Mouse (Mus musculus): Measurements from ENCODE around the gene Taf1b. TPM values are rescaled to one million over a fixed set of nuclear protein-coding genes. Genes with fewer than 3 reads are reported as not detected.
"Not testable (repeated sequence)": the region's sequence is repeated elsewhere in the genome, so short reads cannot be mapped to it uniquely, and the experiment has no call there.

Taf1b gene
- polyA plus RNA-seq (2012; ENCODE audit: insufficient read depth, insufficient read length, low replicate concordance, missing spikeins): not detected in 2 replicates

DNA sequence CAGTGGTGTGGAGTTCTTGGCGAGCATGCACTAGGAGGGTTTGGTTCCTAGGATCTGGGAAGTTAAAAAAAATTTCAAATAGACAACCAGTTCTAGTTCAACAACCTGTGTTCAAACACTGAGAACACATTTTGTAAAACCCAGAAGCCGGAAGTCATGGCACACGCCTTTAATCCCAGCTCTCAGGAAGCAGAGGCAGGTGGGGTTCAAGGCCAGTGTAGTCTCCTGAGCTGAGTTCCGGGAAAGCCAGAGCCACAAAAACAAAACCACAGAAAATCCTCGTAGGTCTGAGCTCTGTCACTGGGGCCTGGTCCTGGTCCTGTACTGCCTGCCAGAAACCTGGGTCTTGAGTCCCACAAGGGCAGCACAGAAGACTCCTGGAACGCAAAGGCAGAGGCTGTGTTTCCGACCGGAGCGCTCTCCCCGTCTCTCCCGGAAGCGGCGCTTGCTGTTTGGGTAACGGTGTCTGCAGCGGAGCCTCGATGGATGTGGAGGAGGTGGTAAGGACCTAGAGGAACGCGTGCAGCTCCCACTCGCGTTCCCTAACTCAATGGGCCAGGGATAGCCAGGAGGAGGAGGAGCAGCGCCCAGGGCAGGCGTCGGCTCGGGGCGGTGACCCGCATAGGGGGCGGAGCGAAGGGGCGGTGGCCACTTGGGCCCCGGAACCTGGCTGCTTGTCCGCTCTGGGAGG is at the start of gene Taf1b:
TSS of gene Taf1b (plus strand) at position 210 of the 691 bp plus-strand sequence.
- TF ChIP-seq POLR2A (IDR thresholded peaks at IDR 0.05; ENCODE audit: insufficient read depth, low read depth, low read length) (peak; percentile 61), CTCF (IDR thresholded peaks at IDR 0.05; ENCODE audit: insufficient read depth, low read depth, low read length) (no peak)
- Histone ChIP-seq H3K27ac (ENCODE audit: insufficient read depth, low read depth, low read length) (peak within 1 kb of the TSS; percentile 71), H3K4me3 (ENCODE audit: insufficient read depth, low read depth, low read length) (peak within 1 kb of the TSS; percentile 99), H3K4me1 (ENCODE audit: control insufficient read depth, insufficient read depth, low read length) (no peaks in the 10 kb centered on the region)
- WGBS: 8% methylated on average over 31 of the region's 31 CpGs

DNA sequence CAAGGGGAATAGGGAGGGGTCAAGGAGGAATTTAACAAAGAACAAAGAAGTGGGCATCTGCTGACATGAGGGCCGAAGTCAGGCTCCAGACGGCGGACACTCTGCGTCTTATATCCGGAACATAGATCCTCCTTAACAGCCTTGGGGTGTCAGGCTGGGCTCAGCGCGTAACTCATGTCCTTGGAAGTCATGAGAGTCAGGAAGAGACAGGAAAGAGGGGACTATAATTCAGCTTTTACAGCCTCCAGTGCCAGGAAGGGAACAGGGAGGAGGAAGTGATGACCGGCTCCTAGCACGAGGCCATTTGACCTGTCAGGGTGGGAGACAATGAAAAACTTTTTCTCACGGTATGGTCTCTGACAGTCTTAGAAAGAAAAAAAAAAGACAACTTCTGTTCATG is 37.8 kb upstream of the Taf1b start:
- 89% methylated on average over 10 of the region's 10 CpGs for WGBS
- no peak for TF ChIP-seq POLR2A (IDR thresholded peaks at IDR 0.05; ENCODE audit: insufficient read depth, low read depth, low read length)
- no peak for TF ChIP-seq CTCF (IDR thresholded peaks at IDR 0.05; ENCODE audit: insufficient read depth, low read depth, low read length)
- Histone ChIP-seq H3K27ac (ENCODE audit: insufficient read depth, low read depth, low read length) (no peak overlapping the region), H3K4me3 (ENCODE audit: insufficient read depth, low read depth, low read length) (no peak overlapping the region), H3K4me1 (ENCODE audit: control insufficient read depth, insufficient read depth, low read length) (no peaks in the 10 kb centered on the region)

DNA sequence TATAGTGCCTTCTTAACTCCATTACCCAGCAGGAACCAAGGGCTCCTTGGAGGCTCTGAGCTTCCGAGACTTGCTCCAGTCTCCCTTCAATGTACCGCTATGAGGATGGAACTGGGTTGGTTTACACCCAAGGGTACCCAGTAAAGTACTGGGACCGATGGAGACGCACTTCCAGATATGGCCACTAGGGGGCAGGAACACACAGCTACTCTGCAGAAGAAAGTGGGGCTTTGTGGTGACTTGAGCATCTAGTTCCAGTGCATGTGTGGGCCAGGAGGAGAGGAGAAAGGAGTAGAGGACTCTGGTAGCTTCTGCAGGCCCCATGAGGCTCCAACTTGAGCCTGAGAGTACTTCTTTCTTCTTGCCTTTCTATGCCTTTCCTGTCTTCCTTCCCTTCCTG is 36.0 kb upstream of the Taf1b start:
- H3K27ac ChIP-seq (ENCODE audit: insufficient read depth, low read depth, low read length); H3K4me1 ChIP-seq (ENCODE audit: control insufficient read depth, insufficient read depth, low read length); H3K4me3 ChIP-seq (ENCODE audit: insufficient read depth, low read depth, low read length): not testable (repeated sequence)
- WGBS: 31% methylated on average over 4 of the region's 4 CpGs

DNA sequence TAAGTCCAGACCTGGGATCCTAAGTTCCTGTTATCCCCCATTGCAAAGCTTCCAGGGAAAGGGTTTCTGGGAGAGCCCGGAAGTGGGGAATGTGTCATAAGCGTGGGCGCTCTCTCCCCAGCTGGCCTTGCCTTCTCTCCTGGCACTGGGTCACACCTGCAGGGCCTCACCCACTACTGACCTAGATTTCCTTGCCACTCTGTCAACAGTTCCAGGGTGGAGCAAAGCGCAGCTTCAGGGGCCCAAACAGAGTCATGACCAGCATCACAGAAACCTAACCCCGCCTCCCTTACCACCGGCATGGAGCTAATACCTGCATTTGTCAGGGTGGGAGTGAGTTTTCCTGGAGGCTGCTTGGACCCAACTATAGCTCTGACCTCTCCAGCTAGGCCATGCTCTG is 34.7 kb upstream of the Taf1b start:
- not testable (repeated sequence) for H3K27ac ChIP-seq (ENCODE audit: insufficient read depth, low read depth, low read length); H3K4me1 ChIP-seq (ENCODE audit: control insufficient read depth, insufficient read depth, low read length); H3K4me3 ChIP-seq (ENCODE audit: insufficient read depth, low read depth, low read length)
- WGBS: 83% methylated on average over 6 of the region's 6 CpGs

DNA sequence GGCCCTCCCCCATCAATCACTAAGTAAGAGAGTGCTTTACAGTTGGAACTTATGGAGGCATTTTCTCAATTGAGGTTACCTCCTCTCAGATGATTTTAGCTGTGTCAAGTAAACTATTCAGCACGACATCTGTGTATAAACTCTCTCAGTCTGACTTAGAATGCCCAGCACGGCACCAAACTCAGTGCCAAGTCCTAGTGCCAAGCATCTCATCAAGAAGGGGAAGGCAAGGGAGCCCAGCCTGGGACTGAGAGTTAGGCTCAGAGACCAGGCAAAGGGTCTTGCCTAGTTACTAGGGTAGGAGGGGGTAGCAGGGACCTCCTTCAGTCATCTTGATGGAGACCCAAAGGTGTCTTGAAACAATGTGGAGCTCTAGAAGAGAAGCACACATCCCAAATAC is 29.2 kb upstream of the Taf1b start:
- Histone ChIP-seq H3K4me3 (ENCODE audit: insufficient read depth, low read depth, low read length) (no peak overlapping the region), H3K4me1 (ENCODE audit: control insufficient read depth, insufficient read depth, low read length) (no peaks in the 10 kb centered on the region), H3K27ac (ENCODE audit: insufficient read depth, low read depth, low read length) (no peak overlapping the region)
- TF ChIP-seq POLR2A (IDR thresholded peaks at IDR 0.05; ENCODE audit: insufficient read depth, low read depth, low read length): no peak
- TF ChIP-seq CTCF (IDR thresholded peaks at IDR 0.05; ENCODE audit: insufficient read depth, low read depth, low read length): no peak
- 58% methylated on average over 2 of the region's 2 CpGs for whole genome bisulfite sequencing

DNA sequence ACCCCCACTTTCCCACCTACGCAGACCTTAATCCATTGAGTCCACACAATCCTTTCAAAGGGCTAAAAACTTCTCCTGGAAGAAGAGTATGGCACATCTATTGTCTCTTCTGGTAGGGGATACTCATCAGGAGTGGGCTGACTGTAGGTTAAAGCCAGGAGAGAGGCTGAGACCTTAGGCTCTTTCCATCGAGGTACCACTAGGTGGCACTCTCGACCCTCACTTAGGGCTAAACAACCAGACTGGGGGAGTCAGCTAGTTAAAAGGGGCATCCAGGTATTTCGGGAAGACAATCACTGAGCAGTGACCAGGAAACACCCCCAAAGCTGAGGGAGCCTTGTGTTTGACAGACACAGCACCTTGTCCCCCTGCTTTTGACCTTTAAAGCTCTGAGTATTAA is 27.2 kb upstream of the Taf1b start:
- TF ChIP-seq CTCF (IDR thresholded peaks at IDR 0.05; ENCODE audit: insufficient read depth, low read depth, low read length) (no peak), POLR2A (IDR thresholded peaks at IDR 0.05; ENCODE audit: insufficient read depth, low read depth, low read length) (no peak)
- Histone ChIP-seq H3K4me1 (ENCODE audit: control insufficient read depth, insufficient read depth, low read length) (no peaks in the 10 kb centered on the region), H3K4me3 (ENCODE audit: insufficient read depth, low read depth, low read length) (no peak overlapping the region), H3K27ac (ENCODE audit: insufficient read depth, low read depth, low read length) (no peak overlapping the region)
- 13% methylated on average over 4 of the region's 4 CpGs for WGBS

DNA sequence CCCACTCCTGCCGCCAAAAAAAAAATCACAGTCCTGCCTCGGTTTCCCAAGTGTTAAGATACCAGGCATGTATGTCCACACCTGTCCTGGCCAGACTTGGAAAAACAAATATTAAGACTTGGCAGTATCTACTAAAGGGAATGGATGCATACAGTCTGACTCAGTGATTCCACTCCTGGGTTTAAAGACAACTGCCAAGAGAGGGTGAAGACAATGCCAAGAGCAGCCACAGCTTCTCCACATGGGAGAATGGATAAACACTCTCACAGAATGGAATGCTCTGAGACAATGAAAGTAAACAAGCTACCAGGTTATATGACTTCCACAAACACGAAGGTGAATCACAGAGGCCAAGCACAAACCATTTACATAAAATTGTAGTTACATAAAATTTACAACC is 24.9 kb upstream of the Taf1b start:
- Histone ChIP-seq H3K27ac (ENCODE audit: insufficient read depth, low read depth, low read length) (no peak overlapping the region), H3K4me3 (ENCODE audit: insufficient read depth, low read depth, low read length) (no peak overlapping the region), H3K4me1 (ENCODE audit: control insufficient read depth, insufficient read depth, low read length) (no peaks in the 10 kb centered on the region)
- TF ChIP-seq POLR2A (IDR thresholded peaks at IDR 0.05; ENCODE audit: insufficient read depth, low read depth, low read length) (no peak), CTCF (IDR thresholded peaks at IDR 0.05; ENCODE audit: insufficient read depth, low read depth, low read length) (no peak)
- 77% methylated on average over 3 of the region's 3 CpGs for WGBS

DNA sequence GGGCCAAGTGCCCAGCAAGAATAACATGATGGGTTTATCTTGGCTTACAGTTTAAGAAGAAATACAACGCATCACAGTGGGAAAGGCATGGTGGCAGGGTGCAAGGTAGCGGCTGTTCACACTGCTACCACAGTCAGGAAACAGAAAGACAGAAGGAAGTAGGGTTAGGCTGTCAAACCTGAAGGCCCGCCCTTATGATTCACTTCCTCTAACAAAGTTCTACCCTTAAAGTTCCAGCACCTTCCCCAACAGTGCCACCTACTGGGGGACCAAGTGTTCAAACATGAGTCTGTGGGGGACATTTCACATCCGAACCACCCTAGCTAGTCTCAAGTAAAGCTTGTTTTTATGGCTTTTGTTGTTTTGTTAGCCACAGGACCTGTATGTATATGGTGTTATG is 13.2 kb upstream of the Taf1b start:
- Histone ChIP-seq H3K4me1 (ENCODE audit: control insufficient read depth, insufficient read depth, low read length) (no peaks in the 10 kb centered on the region), H3K27ac (ENCODE audit: insufficient read depth, low read depth, low read length) (no peak overlapping the region), H3K4me3 (ENCODE audit: insufficient read depth, low read depth, low read length) (no peak overlapping the region)
- TF ChIP-seq CTCF (IDR thresholded peaks at IDR 0.05; ENCODE audit: insufficient read depth, low read depth, low read length) (no peak), POLR2A (IDR thresholded peaks at IDR 0.05; ENCODE audit: insufficient read depth, low read depth, low read length) (no peak)
- WGBS: 96% methylated on average over 4 of the region's 4 CpGs

DNA sequence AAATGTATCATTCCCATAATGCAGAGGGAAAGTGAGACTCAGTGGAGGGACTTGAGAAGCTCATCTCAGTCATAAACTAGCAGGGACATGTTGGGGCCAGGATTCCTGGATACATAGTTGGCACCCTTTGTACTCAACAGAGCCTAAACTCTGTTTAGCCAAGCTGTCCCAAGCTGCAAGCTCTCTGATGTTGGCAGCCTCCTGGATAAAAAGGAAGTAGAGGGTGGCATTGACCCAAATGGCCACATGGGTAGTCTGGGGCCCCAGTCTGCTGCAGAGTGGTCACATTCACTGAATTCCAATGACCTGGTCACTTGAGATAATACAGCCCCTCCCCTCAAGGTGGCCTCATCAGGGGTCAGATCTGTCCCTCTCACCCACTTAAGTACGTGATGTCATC is 11.3 kb upstream of the Taf1b start:
- TF ChIP-seq CTCF (IDR thresholded peaks at IDR 0.05; ENCODE audit: insufficient read depth, low read depth, low read length) (no peak), POLR2A (IDR thresholded peaks at IDR 0.05; ENCODE audit: insufficient read depth, low read depth, low read length) (no peak)
- Histone ChIP-seq H3K4me1 (ENCODE audit: control insufficient read depth, insufficient read depth, low read length) (no peaks in the 10 kb centered on the region), H3K4me3 (ENCODE audit: insufficient read depth, low read depth, low read length) (no peak overlapping the region), H3K27ac (ENCODE audit: insufficient read depth, low read depth, low read length) (no peak overlapping the region)
- 88% methylated on average over 1 of the region's 1 CpGs for WGBS

DNA sequence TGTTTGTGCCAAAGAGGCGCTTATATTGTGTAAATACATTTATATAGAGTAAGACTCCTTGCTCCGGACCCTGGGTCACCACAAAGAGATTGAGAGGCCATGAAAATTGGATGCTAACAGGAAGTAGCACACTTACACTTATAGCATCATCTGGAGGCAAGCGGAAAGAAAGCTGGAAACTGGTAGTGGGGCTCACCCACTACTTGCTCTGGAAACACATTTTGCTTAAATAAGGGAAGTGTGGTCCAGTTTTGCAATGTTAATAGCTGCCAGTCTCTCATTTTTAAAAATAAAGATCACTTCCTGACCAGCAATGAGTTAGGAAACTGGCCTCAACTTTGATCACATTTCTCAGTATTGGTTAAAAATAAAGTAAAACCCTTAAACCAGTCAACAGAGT is 5.7 kb upstream of the Taf1b start:
- H3K4me3 ChIP-seq (ENCODE audit: insufficient read depth, low read depth, low read length); H3K27ac ChIP-seq (ENCODE audit: insufficient read depth, low read depth, low read length); H3K4me1 ChIP-seq (ENCODE audit: control insufficient read depth, insufficient read depth, low read length): not testable (repeated sequence)
- 81% methylated on average over 3 of the region's 3 CpGs for WGBS
